Mouse (Mus musculus): ENCODE data around the gene Ccdc106.

DNA sequence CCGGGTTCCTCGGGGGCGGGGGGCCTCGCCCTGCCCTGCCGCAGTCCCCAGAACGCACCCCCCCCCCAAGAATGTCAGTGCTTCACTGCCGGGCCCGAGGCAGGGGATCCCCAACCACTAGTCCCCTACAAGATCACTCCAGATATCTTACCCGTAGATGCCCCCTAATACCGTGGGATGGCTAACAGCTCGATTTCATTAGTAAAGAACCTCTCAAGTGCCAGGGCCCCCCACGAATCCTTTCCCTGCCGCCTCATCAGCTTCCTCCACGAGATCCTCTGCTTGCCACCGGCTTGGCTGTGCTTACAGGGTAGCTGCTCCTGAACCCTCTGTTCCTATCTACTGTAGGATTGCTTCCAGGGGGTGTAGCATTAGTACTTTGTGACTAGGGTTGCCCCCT is 332 bp downstream of the Ccdc106 start:
- TF ChIP-seq TCF12 (IDR thresholded peaks at IDR 0.05; ENCODE audit: low read depth, low read length) (no peak), CTCF (conservative IDR thresholded peaks at IDR 0.05 in 1 of 2, IDR thresholded peaks at IDR 0.05 in 1 of 2; ENCODE audit: low read depth in 2 of 2, low read length in 2 of 2) (no peak), ZKSCAN1 (IDR thresholded peaks at IDR 0.05; ENCODE audit: borderline replicate concordance, low read depth, low read length) (no peak), PAX5 (IDR thresholded peaks at IDR 0.05; ENCODE audit: low read length) (no peak), ZC3H11A (IDR thresholded peaks at IDR 0.05; ENCODE audit: low read depth, low read length) (no peak), IRF4 (IDR thresholded peaks at IDR 0.05; ENCODE audit: low read depth, low read length) (no peak), EP300 (IDR thresholded peaks at IDR 0.05; ENCODE audit: low read length) (no peak), POLR2A (IDR thresholded peaks at IDR 0.05; ENCODE audit: low read depth, low read length) (no peak), USF2 (conservative IDR thresholded peaks at IDR 0.05; ENCODE audit: low read depth, low read length) (no peak), E2F4 (IDR thresholded peaks at IDR 0.05; ENCODE audit: insufficient replicate concordance, low read depth, low read length) (no peak), KAT2A (IDR thresholded peaks at IDR 0.05; ENCODE audit: insufficient replicate concordance, low read length) (no peak)

Measured in CH12.LX (cell line).